Mouse (Mus musculus) CD8-positive naive resting alpha-beta T cell, adult 2 months (primary cell): ENCODE results near the gene Tal1.
A peak's percentile ranks its signal among the peaks of the same experiment; 100 is the strongest.

Experiments used
- DNase-seq, 2 experiments: peaks; one replicate each; pipeline ENCODE4 v3.0.0; 2022; ENCODE audit warnings: low read depth in 2 of 2, low spot score in 2 of 2

Gene Tal1

DNA sequence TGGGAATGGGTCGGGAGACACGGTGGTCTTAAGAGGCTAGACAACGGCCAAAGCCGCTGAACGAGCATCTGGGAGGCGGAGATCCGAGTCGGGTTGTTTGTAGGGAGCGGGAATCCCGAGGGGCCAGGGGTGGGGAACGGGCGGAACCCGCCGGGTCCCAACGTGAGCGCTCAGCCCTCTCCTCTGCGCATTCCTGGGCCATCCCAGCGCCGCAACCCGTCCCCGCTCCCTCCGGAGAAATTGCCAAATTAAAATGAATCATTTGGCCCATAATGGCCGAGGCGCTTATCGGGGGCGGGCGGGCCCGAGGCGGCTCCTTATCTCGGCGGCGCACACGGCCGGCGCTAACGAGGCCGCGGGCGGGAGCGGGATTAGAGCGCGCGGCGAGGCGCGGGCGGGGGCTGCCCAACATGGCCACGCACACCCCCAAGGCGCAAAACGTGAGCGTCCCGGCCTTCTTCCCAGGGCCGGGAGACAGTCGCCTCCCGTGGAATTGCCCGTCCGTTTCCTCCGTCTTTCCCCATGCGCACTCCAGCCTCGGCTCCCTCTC lies at the start of gene Tal1:
TSS of gene Tal1 (plus strand) at position 56 of the 550 bp plus-strand sequence.
- no peak for DNase-seq

DNA sequence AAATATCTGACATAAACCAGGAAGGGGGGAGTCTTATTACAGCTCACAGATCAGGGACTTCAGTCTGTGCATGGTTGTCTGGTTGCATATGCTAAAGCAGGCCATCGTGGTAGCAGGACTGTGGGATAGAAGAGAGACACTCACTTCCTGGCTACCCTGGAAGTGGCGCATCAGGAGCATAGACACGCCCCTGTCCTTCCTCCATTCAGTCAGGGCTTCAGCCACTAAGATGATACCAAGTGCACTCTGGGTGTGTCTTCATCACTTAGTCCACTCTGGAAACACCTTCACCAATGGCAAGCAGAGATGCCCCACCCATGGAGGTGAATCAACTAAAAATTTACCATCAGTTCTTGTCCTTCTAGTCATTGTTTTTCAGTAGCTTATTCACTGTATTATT lies 42.0 kb upstream of the Tal1 start:
- no peak for DNase-seq

DNA sequence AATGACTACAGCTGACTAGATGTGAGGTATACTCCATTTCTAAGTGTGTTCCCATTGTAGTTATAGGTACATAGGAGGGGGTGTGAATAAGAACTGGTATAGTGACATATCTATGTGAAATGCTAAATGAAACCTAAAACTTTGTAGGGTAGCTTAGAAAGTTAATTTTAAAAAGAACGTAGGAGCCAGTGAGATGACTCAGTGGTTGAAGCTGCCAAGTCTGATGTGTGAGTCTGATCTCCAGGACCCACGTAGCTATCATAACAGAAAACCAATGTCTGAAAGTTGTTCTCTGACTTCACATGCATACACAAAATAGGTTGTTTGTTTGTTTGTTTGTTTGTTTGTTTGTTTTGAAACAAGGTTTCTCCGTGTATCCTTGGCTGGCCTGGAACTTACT lies 36.2 kb upstream of the Tal1 start:
- DNase-seq: no peak

DNA sequence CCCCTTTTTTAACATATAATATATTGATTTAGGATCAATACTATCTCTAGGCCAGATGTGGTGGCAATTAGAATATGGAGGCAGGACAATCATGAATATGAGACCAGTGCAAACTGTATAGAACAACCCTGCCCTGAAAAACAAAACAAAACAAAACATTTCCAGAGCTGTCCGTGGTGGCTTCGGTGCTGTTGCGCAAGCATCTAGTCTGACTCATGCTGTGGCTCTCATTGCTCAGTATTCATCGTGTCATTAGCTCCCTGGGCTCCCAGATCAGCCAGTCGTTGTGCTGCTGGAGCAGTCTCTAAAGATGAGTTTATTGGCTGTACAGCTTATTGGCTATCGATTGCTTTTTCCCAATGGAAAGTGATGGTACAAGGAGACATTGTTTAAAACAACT lies 21.2 kb upstream of the Tal1 start:
- no peak for DNase-seq

- peak in 1 of 2 experiments; percentile 18 for DNase-seq
These were observed 18.0 kb upstream of the Tal1 start for GRCm38 (mm10) chr4:115038242-115038641.

DNA sequence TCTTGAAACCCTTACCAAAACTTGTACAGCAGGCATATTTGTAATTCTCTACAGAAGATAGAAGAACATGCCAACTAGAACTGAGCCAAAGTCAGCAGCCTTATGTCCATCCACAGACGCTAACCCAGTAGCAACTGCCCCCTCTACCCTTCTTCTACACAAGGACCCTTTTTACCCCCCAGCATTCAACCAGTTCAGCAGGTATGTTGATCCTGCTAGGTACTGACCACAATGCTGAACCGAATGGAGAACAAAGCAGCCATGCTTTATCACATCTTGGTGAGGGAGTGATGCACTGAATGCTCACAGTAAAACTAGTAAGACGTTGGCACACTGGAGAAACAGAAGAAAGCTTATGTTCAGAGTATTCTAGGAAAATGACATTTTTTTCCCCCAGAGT lies 10.6 kb upstream of the Tal1 start:
- no peak for DNase-seq

DNA sequence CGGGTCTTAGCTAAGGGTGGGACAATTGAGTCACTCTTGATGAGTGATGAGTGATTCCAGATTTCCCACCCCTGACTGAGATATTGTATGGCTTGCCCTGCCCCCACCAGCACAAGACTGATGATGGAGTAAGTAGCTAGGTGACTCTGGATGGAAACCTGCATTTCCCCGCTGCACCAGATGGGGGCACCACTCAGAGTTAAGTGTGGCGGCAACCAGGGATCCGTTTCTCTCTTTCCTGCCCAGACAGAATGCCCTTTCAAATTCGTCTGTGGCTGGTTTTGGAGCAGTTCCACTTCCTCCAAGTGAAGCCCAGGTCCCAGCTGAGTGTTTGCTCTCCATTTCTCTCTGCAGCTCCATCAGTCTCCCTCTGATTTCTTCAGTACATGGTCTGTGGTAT lies 8.5 kb upstream of the Tal1 start:
- DNase-seq: peak; percentile 55 to 76

GRCm38 (mm10) chr4:115048190-115048589 lies 8.0 kb upstream of the Tal1 start:
- no peak for DNase-seq

DNA sequence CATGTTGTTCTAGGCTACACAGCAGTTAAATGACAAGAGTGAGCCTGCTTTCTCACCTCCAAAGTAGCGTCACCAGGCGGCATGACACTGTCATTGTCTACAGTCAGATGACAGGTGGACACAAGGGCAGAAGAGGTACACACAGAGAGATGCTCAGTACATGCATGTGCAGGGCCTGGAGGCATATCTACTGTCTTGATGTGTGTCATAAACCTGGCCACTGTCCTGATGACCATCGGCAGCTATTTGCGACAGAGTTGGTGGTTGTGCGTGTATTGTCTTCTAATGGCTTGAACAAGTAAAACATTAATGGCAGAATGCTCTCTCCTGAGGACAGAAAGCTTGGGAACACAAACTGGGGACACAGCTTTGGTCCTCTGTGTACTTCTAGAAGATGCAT lies 5.0 kb upstream of the Tal1 start:
- no peak for DNase-seq

GRCm38 (mm10) chr4:115052343-115053005 lies 3.8 kb upstream of the Tal1 start:
- no peak for DNase-seq

GRCm38 (mm10) chr4:115055044-115055443 lies 1.2 kb upstream of the Tal1 start:
- no peak for DNase-seq

GRCm38 (mm10) chr4:115055691-115056090 lies 535 bp upstream of the Tal1 start:
- no peak for DNase-seq

DNA sequence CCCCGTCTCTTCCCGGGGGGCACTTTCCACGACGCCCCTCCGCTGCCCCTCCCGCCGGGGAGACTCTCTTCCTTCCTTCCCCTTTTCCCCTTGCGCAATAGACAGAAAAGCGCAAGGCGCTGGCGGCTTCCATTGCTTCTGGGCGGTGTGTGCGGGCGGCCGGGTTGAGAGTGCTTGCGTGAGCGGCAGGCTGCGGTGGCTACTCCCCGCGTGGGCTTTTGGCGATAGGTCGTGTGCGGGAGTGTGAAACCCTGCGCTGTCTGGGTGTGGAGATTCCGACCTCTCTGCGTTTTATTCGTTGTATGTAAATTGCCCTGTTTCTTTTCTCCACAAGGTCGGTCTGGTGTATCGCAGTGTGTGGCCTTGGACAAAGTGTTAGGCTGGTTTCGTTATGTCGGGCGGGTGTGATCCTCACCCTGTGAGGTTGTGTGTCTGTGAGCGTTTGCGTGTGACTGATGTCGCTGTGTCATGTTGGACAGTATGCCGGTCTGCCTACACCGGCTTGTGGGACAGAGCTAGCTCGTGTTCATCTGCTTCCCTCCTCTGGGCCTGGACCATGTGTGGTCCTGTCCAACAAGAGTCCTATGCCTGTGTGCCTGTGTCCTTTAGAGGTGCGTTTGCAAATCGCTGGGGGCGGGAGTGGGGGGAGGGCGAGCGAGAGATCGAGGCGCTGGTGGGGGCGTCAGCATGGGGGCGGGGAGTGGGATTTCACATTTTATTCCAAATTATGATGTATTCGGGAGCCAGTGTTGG lies 871 bp downstream of the Tal1 start:
- DNase-seq: peak; percentile 33 to 40

DNA sequence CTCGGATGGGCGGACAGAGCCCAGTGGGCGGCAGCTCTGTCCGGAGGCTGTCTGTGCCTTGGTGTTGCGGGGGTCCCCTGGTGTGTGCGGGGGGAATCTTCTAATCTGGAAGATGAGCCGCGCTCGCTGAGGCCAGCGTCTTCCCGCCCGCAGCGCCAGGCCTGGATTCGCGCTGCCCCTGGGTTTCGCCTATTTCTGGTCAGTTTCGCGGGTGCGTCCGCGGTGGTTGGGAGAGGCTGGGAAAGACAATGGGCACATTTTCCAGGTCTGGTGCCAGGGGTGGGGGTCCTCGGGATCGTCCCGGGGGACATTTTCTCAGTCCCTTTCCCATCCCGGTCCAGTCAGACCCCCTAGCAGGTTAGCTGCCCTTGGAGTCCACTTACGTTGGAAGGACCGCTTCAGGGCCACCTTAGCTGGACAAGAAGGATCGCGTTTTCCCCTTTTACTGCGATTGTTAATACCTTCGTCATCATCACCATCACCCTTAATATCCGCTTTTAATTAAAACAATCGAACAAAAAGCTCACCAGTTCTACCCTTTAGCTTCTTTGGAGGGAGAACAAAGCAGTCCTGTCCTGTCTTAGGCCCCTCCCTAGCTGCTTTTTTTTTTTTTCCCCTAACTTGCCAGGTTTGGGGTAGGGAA lies 1.6 kb downstream of the Tal1 start:
- no peak for DNase-seq

GRCm38 (mm10) chr4:115058317-115058761 lies 2.1 kb downstream of the Tal1 start:
- no peak for DNase-seq

GRCm38 (mm10) chr4:115058871-115059590 lies 2.8 kb downstream of the Tal1 start:
- no peak for DNase-seq

- DNase-seq: no peak
These were observed 3.6 kb downstream of the Tal1 start for GRCm38 (mm10) chr4:115059871-115060270.

DNA sequence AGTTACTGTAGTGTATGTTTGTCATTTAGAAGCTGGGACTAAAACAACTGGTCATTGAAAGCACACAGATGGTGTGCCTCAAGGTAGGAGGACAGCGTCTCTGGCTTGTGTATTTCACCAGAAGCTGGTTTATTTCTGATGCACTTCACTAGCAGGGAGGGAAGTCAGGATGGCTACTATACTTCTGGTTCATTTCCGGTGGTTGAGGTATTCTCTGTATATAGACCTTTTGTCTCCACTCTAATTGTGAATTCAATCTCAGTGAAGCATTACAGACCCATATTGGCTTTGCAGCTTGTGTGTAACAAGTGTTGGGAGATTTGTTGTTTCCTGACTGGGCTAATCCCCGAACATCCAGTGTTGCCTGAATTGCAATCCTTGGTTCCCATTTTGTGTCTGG lies 4.5 kb downstream of the Tal1 start:
- DNase-seq: no peak

DNA sequence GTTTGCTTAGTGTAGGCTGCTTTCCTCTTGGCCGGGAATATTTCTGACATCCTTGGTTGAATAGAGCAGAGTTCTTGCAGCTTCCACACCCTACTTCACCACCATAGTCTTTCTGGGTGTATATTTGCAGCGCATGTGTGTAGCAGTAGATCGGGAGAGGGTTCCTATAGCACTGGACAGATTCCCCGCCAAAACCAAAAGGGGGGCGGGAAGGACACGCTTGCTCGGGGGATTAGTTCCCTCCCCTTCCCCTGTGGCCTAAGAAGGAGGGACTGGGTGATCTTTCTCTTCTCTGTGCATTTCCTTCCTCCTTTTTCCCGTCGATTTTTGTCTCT lies 6.3 kb downstream of the Tal1 start:
- DNase-seq: no peak

- DNase-seq: peak; percentile 17 to 21
These were observed 6.8 kb downstream of the Tal1 start for GRCm38 (mm10) chr4:115062875-115063517.
